Mouse (Mus musculus) activated CD4-positive, CD25-positive, alpha-beta regulatory T cell, adult 4 months (primary cell): ENCODE results near the gene Polg2. TPM values are rescaled to one million over a fixed set of nuclear protein-coding genes. Genes with fewer than 3 reads are reported as not detected.
"Not testable (repeated sequence)": the region's sequence is repeated elsewhere in the genome, so short reads cannot be mapped to it uniquely, and the experiment has no call there.

ENCODE experiments used
- ATAC-seq: one replicate; pipeline ENCODE4 v1.8.0; 2017
- polyA plus RNA-seq, 2 experiments: library from polyadenylated mRNA; unstranded; fragments of 100-300 nt; shearing (Covaris generic); gene quantifications; one replicate each; pipeline ENCODE4 v1.2.1; 2017

Gene Polg2
- polyA plus RNA-seq, 2 experiments from 2014 or later: 10.2 to 14.9 TPM

DNA sequence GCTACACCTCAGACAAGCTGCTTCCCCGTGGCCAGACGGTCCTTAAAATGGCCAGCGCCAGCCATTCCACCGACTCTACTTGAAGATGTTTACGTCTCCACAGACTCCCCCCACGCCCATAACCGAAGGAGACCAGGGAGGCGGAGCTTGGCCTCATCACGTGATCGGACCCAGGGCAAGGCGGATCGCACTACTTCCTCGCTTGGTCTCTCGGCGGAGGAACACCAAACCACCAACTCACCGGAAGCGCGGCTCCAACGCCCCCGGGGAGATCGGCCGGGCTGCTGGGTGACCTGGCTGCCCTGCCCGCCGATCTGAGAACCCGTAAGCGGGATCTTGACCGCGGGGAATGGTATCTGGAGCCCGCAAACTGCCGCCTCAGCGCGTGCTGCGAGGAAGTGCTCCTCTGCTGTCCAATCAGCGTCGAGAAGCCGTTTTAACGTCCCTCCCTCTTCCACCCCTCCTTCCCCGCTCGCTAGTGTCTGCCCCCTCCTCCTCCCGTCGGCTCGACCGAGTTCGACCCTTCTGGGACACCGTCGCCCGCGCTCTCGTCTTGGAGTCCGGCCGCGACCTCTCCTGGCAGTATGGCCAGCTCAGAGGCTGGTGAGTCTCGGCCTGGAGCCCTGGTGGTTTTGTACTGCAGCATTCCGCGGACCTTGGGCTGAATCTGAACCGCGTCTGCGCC is 9.6 kb upstream of the Polg2 start, which contains the start of the genes Ddx5 and Cep95:
Gene Ddx5, minus strand, starts transcription at position 411 of the 685 bp plus-strand sequence.
Gene Cep95, plus strand, starts transcription at position 478 of the 685 bp plus-strand sequence.
- ATAC-seq: peak; percentile 58

DNA sequence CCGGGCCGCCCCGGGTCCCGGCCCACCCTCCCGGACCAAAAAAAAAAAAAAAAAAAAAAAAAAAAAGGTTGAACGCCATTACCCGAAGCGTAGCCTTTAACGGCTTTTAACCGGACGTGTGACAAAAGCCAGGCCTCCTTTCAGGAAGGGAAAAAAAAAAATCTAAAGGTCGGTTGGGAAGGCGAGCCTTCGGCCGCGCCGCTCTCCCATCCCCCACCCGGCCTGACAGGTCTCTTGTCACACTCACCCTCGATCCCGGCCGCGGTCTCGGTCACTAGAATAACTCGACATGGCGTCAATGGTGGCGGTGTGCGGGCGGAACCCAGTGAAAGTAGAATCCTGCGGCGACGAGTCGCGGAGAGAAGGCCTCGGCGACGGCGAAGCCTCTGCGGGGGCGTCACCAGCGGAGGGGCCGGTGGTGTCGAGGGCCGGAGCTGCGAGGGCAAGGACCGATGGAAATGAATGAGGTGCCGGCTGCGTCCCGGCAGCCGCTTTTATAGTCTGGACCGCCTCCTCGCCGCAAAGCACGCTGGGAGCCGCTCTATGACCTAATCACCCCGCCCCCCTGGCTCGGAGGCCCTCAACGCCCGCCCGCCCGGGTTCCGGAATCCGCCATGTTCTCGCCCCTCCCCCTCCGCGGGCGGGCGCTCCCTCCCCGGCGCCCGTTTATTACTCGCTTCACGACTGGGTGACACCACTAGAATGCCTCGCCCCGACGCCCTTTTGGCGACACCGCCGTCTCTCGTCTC is 8.9 kb upstream of the Polg2 start:
- peak; percentile 38 for ATAC-seq

DNA sequence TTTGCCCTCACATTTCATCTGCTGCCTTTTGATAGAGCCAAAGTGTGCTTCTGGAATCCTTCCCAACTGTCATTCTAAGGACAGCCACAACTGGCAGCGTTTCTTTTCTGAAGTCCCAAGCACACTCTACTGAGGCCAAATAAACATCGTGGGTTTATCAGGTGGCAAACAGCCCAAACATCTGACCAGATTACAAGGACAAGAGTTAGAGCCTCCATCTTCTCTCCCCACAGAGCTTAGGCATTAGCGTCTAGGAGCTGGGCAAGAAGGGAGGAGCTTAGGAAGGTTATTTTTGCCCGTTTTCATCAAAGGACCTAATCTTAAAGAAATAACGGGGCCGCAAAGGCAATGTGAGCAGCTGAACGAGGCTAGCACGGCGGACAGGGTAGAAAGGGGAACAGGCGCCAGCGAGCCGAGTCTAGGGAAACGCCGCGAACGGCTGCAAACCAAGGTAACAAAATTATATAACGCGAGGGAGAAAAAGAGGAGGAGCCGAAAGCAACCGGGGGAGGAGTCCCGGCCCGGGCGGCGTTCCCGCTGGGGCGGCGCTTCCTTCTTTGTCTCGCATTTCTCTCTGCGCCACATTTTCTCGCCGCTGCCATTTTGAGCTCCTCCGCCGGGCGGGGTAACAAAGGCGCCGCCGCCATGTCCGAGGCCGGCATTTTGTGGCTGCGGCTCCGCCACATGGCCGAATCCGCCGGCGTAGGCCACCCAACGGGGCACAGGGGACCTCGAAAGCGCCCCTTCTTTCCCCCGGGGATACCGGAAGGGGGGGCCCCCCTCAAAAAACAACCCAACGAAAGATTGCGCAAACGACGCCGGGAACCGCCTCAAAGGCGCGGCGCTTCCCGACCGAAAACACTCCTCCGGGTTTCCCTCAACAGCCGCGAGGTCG is 8.0 kb upstream of the Polg2 start:
- peak; percentile 21 for ATAC-seq

DNA sequence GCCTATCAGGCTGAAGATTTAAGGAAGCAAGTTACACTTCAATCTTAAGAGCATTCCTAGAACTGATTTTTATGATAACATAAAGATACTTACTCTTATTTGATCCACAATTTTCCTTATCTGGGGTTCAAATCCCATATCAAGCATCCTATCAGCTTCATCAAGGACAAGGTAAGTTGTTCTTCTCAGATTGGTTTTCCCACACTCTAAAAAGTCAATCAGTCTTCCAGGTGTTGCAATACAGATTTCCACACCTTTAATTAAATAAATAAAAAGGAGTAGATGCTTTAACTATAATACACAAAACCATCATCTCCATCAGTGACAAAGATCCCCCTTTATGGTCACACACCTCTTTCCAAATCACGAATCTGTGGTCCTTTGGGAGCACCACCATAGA is 5.7 kb upstream of the Polg2 start:
- no peak for ATAC-seq

DNA sequence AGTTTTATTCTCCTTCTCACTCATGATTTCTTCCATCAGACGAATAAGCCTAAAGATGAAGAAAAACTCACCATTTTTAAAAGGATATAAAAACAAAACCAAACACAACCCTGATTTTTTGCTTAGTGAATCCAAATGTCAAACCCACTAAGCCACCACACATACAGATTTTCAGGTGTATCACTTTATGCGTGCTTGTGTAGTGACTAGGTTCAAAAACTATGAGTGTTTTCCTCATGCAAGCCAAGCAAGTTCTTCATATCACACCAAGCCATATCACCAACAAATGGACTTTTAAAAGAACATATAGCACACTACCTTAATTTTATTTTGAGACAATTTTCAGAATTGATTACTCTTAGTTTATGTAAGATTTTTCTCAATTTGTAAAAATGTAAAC is 5.1 kb upstream of the Polg2 start:
- no peak for ATAC-seq

DNA sequence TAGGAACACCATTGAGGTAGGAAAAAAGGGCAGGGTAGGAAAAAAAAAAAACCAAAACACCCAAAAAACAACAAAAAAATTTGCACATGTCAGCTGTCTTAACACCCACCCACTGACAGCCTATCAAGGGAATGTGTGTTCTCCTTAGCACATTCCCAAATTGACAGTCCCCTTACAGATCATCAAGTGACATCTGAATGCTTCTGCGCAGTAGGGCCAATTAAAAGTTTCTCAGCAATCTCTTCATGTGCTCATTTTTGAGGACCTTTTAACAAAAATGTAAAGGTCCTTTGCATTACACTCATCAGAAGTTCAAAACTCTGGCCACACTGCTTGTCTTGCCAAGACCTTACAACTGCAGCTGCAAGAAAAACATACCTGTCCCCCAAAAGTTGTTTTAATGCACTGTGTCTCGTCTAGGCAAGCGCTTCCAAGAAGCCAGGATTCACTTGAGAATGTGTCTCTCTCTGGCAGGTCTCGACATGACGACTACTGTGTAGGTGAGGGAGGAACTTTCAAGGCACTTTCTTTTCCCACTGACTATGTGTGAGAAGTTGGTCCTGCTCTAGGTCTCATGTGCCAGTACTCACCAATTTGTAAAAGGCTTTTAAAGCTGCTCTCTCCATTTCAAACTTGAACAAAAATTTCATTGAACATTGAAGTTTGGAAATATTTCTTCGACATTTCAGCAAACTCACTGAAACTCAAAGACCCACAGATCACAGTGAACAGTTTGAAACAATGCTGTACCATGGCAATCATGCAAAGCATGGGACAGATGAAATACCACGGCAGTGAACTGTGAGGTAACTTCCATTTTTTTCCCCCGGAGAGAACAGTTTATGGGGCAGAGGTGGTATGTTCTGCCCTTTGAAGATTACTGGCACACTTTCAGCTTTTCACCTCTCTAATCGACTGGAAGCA is 3.8 kb upstream of the Polg2 start:
- ATAC-seq: no peak

DNA sequence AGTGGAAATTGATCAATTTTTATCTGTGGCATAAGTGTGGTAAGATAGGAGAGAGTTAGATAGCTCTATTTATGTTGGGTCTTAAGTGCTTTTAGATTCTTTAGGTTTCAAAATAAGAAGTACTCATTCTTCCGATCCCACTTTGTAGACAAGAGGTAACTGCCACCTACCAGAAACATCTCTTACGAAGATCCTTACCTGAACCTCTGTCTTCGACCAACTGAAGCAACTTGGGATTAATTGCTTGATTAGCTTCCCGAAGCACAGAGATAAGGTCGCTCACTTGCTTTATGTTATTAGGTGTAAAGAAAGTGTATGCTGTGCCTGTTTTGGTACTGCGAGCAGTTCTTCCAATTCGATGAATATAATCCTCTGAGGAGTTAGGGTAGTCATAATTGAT is 2.9 kb upstream of the Polg2 start:
- not testable (repeated sequence) for ATAC-seq

DNA sequence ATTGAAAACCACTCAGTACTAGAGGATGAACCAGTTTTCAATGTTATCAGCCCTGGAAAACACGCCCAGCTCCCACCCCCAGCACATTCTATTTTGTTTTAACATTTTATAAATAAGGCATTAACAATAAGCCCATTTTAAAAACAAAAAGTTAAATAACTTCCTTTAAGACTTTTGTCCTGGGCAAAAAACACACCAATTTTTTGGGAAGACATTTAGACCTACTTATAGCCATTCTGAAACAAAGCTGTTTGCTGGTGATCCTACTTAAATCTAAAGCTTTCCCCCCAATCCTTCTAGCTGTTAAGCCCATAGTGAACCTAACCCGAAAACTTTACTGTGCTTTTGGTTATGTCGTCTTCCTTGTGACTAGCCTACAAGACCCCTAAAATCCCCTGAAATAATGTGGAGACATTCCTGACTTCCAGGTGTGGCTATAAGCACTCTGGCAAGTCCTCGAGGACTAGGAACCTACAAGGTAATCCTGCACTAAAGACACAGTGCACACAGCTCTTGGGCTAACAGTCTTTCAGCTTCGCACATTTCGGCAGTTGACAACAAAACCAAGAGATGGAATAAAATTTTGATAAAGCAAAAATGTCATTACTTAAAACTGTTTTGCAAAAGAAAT is 1.4 kb upstream of the Polg2 start:
- no peak for ATAC-seq

DNA sequence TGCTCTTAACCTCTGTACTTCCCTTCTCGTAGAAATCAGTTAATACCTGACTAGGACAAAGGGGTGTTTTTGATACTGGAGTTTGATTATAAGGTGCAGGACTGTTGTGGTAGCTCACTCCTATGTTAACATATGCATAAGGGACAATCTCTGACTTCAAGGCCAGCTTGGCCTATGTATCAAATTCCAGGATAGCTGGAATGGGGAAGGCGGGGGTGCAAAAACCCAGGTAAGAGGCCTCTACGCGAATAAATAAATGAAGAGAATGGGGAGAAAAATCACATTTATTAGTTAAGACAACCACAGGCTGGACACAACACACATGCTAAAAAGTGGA is 720 bp upstream of the Polg2 start:
- ATAC-seq: no peak

DNA sequence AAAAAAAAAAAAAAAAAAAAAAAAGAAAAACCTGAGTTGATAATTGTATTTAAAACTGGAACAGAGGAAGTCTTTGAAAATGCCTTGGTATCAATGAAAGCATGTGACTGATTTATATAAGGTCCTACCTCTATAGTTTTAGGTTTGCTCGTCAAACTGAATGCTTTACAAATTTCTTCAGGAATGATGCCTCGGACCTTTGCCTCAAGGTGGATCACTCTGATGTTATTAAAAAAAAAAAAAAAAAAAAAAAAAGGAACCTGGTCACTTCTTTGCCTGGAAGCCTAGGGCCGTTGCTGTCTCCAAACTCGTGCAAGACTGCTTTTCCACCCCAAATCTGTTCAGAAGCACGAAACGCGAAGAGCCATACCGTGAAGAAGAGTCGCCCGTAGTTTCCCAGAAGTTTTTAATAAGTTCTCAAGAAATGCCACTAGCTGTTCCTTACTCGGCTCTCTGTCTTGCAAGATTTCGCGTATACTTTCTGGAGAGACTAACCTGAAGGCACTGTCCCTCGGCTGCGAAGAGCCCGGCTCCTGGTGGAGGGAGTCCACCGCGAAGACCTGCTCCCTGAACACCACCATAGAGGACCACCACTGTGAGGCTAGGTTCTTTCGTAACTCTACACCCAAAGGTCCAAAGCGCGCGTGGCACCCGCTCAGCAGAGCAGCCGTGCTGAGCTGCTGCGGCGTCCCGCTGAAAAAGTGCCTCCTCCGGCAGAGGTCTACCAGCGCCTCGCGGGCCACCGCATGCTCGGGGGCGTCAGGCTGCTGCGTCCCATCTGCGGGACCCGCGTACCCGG is 549 bp downstream of the Polg2 start:
- ATAC-seq: peak; percentile 22

DNA sequence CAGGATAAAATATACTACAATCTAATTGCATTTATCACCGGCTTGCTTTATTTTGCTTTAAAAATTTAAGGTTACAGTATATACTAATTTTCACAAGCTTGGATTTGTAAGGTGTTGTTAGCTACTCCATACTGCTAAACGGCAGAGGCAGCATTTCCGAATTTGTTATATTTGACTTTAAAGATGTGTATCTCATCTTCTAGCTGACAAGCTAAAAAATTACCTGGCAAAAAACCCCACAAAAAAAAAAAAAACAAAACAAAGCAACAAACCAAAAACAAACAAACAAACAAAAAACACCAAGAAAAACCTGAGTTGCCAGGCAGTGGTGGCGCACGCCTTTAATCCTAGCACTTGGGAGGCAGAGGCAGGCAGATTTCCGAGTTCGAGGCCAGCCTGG is 1.2 kb downstream of the Polg2 start:
- ATAC-seq: no peak

DNA sequence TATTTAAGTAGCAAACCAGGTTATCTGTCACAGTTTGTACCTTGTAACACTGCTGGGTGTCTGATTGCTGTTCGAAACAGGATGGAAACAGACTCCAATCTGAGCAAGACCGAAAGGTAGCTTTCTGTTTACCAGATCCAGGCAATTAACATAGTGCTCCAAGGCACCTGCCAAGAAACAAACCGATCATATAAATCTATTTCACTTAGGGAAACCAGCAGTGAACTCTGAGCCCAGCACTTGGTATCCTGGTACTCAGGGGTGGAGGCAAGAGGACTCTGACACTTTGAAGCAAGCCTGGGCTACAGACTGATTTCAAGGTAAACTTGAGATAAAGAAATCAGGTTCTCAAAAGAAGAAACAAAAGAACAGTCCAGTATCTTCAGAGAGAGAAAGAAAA is 1.9 kb downstream of the Polg2 start:
- no peak for ATAC-seq

DNA sequence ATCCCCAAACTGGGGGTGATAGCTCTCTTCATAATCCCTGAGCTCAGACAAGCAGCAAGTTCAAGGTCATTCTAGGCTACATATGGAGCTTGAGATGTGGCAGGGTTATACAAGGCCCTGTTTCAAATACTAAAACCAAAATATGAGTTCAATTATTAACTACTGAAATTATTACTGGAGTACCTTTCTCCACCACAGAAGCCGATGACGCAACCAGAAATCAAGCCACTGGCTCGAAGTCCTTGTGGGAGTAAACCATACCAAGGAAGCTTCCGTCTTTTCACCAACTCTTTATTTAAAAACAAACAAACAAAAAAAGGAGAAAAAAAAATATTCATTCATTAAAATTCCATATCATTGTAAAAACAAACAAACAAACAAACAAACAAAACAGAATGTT is 2.4 kb downstream of the Polg2 start:
- ATAC-seq: no peak

DNA sequence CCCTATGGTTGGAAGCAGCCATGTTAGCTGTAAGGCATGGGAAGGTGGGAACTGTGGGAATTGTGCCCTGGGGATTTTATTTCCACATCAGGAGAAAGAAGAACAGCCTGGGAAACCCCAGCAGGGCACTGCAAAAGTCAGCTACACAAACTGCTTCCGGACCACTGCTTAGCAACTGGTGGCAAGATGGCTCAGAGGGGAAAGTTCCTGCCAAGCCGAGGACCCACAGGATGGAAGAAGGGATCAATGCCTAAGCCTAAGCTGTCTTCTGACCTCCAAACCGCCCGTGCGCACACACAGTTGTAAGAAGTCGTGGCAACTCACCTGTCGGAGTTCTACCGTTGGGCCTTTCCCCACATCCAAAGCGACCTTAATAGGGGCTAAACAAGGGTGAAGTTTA is 6.3 kb downstream of the Polg2 start:
- ATAC-seq: no peak

DNA sequence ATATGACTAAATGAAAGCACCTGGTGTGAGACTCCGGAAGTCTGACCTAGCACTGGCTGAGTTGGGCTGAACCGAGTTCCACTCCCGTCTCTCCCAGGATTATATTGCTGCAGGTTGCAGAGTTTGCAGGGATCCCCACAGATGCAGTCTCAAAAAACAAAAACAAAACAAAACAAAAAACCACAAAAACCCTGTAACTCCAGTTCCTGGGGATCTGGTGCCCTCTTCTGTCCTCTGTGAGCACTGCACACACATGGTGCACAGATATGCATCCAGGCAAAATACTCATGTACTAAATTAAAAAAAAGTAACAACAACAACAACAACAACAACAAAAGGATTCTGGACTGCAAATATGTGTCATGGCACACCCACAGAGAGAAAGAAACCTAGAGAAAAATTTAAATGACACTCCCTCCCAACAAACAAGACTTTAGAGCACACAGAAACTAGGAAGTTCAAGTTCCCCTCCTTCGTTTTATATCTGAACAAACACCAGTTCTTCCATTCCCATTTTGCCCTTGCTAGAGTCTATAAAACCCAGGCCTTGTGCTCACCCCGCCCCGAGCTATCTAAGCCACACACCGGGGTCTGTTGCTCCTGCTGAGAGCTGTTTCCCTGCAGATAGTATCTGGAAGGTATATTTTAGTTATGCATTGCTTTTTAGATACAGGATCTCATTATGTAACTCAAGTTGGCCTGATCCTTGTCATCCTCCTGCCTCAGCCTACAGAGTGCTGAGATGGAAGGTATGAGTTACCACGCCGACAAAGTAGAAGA is 9.0 kb downstream of the Polg2 start:
- no peak for ATAC-seq

DNA sequence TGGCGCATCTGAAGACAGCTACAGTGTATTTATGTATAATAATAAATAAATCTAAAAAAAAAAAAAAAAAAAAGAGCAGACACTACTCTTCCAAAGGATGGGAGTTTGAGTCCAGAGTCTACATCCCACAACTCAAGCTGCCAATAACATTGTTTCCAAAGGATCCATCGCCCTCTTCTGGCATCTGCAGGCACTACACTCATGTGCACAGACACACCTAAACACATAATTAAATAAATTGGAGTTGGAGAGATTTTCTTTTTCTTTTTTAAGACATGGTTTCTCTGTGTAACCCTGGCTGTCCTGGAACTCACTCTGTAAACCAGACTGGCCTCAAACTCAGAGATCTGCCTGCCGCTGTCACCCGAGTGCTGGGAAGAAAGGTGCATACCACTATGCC is 11.8 kb downstream of the Polg2 start:
- ATAC-seq: no peak

DNA sequence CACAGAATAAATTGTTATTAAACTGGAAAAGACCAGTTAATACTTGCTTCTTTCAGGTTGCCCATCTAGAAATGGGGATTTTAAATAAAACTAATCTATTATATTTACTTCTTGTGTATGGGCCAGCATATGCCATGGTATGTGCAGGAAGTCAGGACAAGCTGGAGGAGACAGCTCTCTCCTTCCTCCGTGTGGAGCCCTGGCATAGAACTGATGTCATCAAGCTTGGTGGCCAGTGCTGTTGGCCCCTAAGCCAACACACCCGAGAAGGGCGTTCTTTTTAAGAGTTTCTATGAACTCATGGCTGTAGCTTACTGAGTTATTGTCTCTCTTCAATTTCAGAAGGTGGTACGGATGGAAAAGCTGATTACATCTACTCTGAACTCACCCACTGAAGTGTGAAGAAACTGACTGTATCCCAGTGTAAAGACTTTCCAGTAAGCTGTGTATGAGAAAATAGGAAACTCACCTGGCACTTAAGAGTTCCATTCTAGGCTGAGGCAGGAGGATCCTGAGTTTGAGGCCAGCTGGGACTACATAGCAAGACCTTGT is 12.7 kb downstream of the Polg2 start:
- ATAC-seq: no peak

DNA sequence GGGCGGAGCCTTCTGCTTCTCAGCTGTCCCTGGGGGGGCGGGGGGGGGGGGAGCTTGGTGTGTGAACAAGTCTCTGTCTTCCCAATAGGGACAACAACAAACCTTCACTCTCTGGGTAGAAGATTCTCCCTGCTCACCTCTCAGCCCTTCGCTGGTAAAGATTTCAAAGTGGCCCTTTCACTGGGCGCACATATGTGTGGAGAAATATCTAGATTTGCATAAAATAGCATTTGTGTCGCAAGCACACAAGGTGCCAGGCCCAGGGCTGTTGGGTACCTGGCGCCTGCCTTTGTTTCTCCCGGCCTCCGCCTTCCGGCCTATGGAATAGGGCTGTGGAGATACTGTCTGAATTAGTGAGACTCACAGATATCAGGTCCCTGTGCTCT is 16.5 kb downstream of the Polg2 start:
- ATAC-seq: no peak

DNA sequence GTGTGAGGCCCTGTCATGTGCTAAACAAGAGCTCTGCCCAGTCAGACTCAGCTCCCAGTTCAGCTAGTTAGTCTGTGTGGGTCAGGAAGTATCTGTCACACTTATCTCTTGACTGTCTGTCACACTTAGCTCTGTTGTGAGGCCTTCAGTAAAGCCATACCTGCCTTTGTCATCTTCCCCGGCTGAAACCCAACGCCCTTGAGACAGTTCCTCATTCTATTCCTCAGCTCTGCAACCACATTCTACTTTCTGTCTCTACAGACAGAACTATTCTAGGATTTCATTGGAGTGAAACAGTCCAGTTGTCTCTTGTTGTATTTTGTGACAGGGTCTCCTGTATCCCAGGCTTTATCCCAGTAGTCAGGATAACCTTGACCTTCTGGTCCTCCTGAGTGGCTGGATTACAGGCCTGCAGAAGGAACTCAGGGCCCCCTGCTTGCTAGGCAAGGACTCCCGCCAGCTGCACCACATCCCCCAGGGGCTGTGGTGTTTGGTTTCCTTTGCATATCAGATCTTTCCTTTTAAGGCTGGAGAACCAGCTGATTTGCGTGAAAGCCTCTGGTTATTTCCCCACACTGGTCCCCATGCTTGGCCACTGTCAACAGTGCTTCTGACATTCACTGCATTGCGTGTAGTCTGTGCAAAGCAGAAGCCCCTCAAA is 17.1 kb downstream of the Polg2 start:
- ATAC-seq: peak; percentile 68
